Mouse (Mus musculus): ENCODE measurements around the gene Gtsf1l.

- no peak for TF ChIP-seq POLR2A (IDR thresholded peaks at IDR 0.05; ENCODE audit: extremely low read depth, insufficient read depth, low read length)
- no peak for TF ChIP-seq CTCF (IDR thresholded peaks at IDR 0.05; ENCODE audit: low read depth, low read length)
Measured at GRCm38 (mm10) chr2:163108385-163108784, 20.7 kb upstream of the Gtsf1l start.
